Mouse (Mus musculus) olfactory bulb, adult 2 months (tissue): ENCODE results near the gene Slc35f6. TPM values are rescaled to one million over a fixed set of nuclear protein-coding genes. Genes with fewer than 3 reads are reported as not detected.

Experiments used
- H3K27ac ChIP-seq: fragments of 200-500 bp; 2 replicates; pipeline ENCODE4 v1.5.1; 2012; ENCODE audit warnings: low read depth, low read length; ENCODE audit not compliant: insufficient read depth
- H3K4me1 ChIP-seq: fragments of 200-500 bp; 2 replicates; pipeline ENCODE4 v1.6.1; 2012; ENCODE audit warnings: low read length; ENCODE audit not compliant: control insufficient read depth, insufficient read depth
- H3K4me3 ChIP-seq: fragments of 200-500 bp; 2 replicates; pipeline ENCODE4 v1.5.1; 2012; ENCODE audit warnings: mild to moderate bottlenecking, low read depth, low read length, moderate library complexity; ENCODE audit not compliant: insufficient read depth
- CTCF ChIP-seq: fragments of 200-500 bp; IDR thresholded peaks from 2 replicates; pipeline ENCODE4 v1.5.1; 2012; ENCODE audit warnings: low read depth, mild to moderate bottlenecking, low read length, moderate library complexity; ENCODE audit not compliant: insufficient read depth
- POLR2A ChIP-seq: fragments of 200-500 bp; IDR thresholded peaks from 2 replicates; pipeline ENCODE4 v1.6.1; 2012; ENCODE audit warnings: mild to moderate bottlenecking, low read depth, low read length, moderate library complexity; ENCODE audit not compliant: insufficient read depth
- WGBS: fragments of 180-500 bp; shearing (Covaris S2); methylation state at CpG from one replicate; pipeline ENCODE4 v1.1.7; 2018; 5-methylcytosine and 5-hydroxymethylcytosine counted together
- polyA plus RNA-seq: library from polyadenylated mRNA; stranded (reverse); fragments of >200 nt; gene quantifications from 2 replicates; pipeline ENCODE4 v1.2.4, GENCODE M21; 2012; ENCODE audit warnings: low replicate concordance; ENCODE audit not compliant: missing spikeins, insufficient read depth, insufficient read length

Slc35f6 gene
- polyA plus RNA-seq, 1 experiment = not detected

DNA sequence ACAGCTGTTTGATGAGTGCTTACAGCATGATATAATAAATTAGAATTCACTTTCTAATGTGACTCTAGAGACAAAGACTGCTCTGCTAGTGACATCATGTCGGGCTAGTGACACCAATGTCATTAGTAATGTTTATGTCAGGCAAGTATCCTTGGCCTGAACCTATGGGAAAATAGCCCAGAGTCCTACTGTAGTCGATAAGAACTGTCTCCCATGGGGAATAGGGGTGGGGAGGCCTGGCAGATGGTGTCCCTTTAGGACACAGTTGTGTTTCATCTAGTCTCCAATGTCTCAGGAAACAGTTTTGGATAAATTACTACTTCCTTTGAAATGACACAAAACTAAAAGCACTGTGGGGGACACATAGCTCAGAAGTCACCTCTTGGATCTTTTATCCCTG lies 1.7 kb upstream of the Slc35f6 start:
- no peak for TF ChIP-seq POLR2A
- TF ChIP-seq CTCF = no peak
- H3K4me3 ChIP-seq = no peak overlapping the region
- 86% methylated on average over 2 of the region's 2 CpGs for WGBS
- no peak overlapping the region for H3K27ac ChIP-seq
- H3K4me1 ChIP-seq = peaks cover 27% of the 10 kb centered on the region

DNA sequence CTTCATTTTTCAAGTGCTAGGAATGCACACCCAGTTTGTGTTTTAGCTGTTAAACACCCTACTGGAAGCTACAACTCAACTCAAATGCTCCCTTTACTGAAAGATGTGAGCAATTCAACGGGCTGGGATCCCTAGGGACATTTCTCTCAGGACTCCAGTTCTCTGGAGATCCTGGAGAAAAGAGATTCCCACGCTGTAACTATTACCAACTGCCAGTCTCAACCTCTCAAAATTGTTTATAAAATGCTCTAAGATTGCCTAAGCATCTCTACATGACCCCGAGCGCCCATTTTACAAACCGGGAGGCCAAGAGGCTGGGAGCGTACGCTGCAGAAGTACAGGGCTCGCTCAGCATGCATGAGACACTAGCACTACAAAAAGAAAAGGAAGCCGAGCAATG lies 337 bp upstream of the Slc35f6 start:
- WGBS = 4% methylated on average over 9 of the region's 9 CpGs
- H3K4me1 ChIP-seq = peaks cover 32% of the 10 kb centered on the region
- peak overlapping the region; percentile 70 for H3K4me3 ChIP-seq
- no peak for TF ChIP-seq POLR2A
- TF ChIP-seq CTCF = no peak
- H3K27ac ChIP-seq = peak overlapping the region; percentile 35

DNA sequence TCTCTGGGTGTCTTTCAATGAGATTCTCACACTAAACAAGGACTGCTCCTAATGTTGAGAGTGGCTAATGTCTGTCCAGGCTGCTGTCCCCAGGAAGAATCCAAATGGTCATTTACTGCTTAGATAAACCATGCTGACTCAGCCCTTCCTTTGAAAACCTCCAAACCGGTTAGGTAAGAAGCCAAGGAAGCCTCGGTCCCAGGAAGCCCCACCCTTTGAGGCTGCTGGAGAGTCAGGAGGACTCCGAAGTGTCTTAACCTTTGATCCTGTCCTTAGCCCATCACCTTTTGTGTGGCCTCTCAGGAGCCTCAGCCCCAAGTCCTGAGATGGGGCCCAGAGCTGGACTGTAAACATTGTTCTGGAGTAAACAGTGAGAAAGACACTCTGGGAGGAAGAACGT lies 1.8 kb downstream of the Slc35f6 start:
- Histone ChIP-seq H3K4me3 (no peak overlapping the region), H3K4me1 (peaks cover 24% of the 10 kb centered on the region), H3K27ac (no peak overlapping the region)
- WGBS = 77% methylated on average over 4 of the region's 4 CpGs
- TF ChIP-seq CTCF (no peak), POLR2A (no peak)

DNA sequence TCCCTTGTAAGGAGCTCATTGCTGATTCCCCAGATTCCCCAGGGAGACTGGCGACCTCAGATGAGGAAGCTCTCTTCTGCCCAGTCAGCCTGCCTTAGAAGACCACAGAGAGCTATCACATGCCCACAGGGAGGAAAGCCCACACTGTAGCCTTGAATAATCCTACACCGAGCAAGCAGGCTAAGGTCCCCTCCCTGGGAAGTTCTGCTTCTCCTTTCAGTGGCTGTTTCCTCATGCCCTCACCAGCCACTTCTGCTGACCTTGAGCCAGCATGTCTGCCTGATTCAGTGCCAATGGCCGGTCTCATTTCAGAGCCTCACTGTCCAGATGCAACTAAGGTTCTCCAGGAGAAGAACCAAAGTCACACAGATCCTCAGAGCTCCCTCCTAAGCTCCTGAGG lies 3.0 kb downstream of the Slc35f6 start:
- Histone ChIP-seq H3K27ac (no peak overlapping the region), H3K4me3 (no peak overlapping the region), H3K4me1 (peaks cover 30% of the 10 kb centered on the region)
- TF ChIP-seq CTCF (no peak), POLR2A (no peak)
- WGBS = 81% methylated on average over 3 of the region's 3 CpGs

DNA sequence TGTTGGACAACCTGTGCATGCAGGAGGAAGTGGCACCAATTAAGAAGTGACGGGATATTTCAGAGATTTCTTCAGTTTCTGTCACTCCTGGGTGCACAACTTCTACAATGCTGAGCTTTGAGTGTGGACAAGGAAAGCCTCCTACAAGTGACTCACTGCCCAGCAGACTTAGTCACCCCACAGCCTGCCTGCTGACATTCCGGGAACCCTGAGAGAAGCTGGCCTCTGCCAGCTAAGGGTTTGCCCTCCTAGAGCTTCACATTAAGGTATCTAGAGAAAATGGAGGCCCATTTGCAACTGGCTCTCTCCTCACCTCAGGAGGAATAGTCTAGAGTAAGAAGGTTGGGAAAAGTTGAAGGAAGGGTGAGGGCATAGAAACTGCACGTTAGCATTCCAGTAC lies 3.8 kb downstream of the Slc35f6 start:
- Histone ChIP-seq H3K4me3 (no peak overlapping the region), H3K27ac (no peak overlapping the region), H3K4me1 (peaks cover 38% of the 10 kb centered on the region)
- WGBS = 70% methylated on average over 3 of the region's 3 CpGs
- TF ChIP-seq POLR2A (no peak), CTCF (no peak)

DNA sequence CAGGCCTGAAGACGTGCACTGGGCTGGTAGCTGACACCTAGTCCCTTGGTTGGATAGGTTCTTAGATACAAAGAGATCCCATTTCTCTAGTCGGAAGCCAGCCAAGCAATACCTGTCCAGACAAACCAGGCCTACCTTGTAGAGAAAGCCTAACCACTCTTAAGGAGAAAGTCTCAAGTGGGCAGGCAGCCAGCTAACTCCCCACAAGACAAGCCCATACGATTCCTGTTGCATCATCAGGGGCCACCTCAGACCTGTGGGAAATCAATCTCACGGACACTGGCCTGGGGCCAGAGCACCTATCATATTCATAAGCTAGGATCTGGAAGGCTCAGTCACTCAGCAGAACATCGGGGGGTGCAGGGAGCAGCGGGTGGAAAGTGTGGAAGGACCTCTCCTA lies 5.5 kb downstream of the Slc35f6 start:
- Histone ChIP-seq H3K4me3 (no peak overlapping the region), H3K27ac (no peak overlapping the region), H3K4me1 (peaks cover 39% of the 10 kb centered on the region)
- WGBS = 90% methylated on average over 6 of the region's 6 CpGs
- no peak for TF ChIP-seq POLR2A
- no peak for TF ChIP-seq CTCF

DNA sequence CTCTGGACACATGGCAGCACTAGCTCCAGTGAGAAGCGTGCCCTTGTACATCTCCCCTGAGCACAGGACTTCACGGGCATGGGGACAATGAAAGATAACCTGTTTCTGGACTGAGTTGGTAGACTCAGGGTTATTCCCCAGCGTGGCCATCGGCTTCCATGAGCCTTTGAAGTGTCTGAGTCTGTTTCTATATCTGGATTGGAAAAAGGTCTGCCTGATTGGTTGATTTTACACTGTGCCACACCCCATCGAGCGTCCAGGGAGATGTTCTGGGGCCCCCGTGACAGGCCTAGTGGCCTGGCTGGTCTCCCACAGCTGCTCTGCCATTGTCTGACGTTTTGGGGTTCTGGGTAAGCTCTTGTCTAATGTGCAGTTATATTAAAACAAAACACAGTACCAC lies 7.3 kb downstream of the Slc35f6 start:
- TF ChIP-seq POLR2A = no peak
- TF ChIP-seq CTCF = no peak
- WGBS = 85% methylated on average over 8 of the region's 8 CpGs

DNA sequence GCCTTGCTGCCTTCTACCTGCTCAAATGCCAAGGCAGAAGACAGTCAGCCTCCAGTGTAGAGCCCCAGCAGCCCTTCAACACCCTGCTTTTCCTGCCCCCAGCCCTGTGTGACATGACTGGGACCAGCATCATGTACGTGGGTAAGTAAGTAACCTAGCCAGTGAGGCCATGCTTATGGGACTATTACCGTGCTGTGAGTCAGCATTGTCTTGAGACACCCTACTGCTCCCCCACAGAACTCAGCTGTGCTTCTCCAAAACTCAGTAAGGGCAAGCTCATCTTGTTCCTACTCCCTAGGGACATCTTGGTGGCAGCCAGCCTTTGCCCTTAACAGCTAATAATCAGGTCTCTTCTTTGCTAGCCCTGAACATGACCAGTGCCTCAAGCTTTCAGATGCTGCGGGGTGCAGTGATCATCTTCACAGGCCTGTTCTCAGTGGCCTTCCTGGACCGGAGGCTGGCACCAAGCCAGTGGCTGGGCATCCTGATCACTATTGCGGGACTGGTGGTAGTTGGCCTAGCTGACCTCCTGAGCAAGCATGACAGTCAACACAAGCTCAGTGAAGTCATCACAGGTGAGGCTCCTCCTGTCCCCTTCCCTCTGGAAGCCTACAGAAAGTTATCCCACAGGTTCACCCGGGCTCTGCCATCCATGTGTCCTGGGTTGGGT lies 7.9 kb downstream of the Slc35f6 start:
- 75% methylated on average over 6 of the region's 6 CpGs for WGBS

More for the DNA sequence above, 7.3 kb downstream of the Slc35f6 start:
- H3K27ac ChIP-seq = no peak overlapping the region
- no peak overlapping the region for H3K4me3 ChIP-seq
- peaks cover 26% of the 10 kb centered on the region for H3K4me1 ChIP-seq

DNA sequence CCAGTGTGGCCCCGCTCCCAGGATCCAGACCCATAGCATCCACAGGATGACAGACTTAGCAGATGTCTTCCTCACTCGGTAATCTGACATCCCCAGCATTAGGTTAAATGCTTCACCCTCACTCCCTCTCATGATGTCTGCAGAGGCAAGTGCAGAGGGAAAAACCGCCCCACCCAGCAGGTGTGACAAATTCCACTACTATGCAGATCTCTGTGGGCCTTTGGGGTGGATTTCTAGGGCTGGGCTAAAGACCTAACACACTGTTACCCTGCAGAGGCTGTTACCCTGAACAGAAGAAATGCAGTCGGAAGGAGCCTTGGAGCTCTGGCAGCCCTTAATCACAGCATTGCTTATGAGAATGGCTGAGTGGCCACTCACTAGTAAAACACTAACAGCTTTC lies 11.3 kb downstream of the Slc35f6 start:
- no peak for TF ChIP-seq POLR2A

More for the DNA sequence above, 7.9 kb downstream of the Slc35f6 start:
- TF ChIP-seq POLR2A = no peak
- Histone ChIP-seq H3K4me3 (no peak overlapping the region), H3K27ac (no peak overlapping the region), H3K4me1 (peaks cover 24% of the 10 kb centered on the region)

DNA sequence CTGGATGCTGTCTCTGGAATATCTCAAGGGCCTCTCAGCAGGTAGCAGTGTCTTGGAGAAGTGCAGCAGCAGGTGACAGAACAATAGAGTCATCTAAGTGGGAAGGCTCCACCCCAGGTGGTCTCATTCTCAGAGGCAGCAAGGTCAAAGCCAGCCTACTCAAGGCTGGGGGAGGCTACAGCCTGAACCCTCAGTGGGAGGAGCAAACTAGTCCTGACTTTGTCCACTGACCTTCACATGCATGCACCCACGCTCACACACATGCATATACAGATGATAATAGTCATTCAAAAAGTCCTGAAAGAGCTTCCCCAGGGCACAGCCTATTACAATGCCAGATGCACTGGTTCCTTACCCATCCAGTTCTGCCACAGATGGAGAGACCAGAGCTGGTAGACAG lies 12.5 kb downstream of the Slc35f6 start:
- Histone ChIP-seq H3K27ac (no peak overlapping the region), H3K4me3 (no peak overlapping the region), H3K4me1 (peaks cover 13% of the 10 kb centered on the region)
- WGBS = 95% methylated on average over 1 of the region's 1 CpGs
- TF ChIP-seq CTCF (no peak), POLR2A (no peak)

More for the DNA sequence above, 11.3 kb downstream of the Slc35f6 start:
- Histone ChIP-seq H3K4me1 (peaks cover 15% of the 10 kb centered on the region), H3K27ac (no peak overlapping the region), H3K4me3 (no peak overlapping the region)
- WGBS = 82% methylated on average over 4 of the region's 4 CpGs
